Mouse (Mus musculus) cerebellum, adult 18-20 months (tissue): Measurements from ENCODE around the gene Tmprss9.

ENCODE experiments used
- DNase-seq, 2 experiments: peaks; one replicate each; pipeline ENCODE4 v3.0.0; 2021

The Tmprss9 gene

GRCm38 (mm10) chr10:80895100-80895499 lies 23.5 kb downstream of the Tmprss9 start:
- DNase-seq: no peak

GRCm38 (mm10) chr10:80895697-80896096 lies 24.0 kb downstream of the Tmprss9 start:
- DNase-seq: no peak

- DNase-seq: no peak
These were observed 25.2 kb downstream of the Tmprss9 start for GRCm38 (mm10) chr10:80896581-80897485.

GRCm38 (mm10) chr10:80897861-80898510 lies 26.3 kb downstream of the Tmprss9 start:
- no peak for DNase-seq

GRCm38 (mm10) chr10:80899074-80899473 lies 27.4 kb downstream of the Tmprss9 start:
- no peak for DNase-seq

- peak; percentile 38 to 40 for DNase-seq
These were observed 28.1 kb downstream of the Tmprss9 start for GRCm38 (mm10) chr10:80899591-80900317.

GRCm38 (mm10) chr10:80900318-80901247 lies 28.9 kb downstream of the Tmprss9 start, which contains the start of gene Timm13:
TSS of gene Timm13 (minus strand) at chr10:80900969.
- peak; percentile 97 to 100 for DNase-seq

GRCm38 (mm10) chr10:80901409-80902272 lies 30.0 kb downstream of the Tmprss9 start:
- peak in 1 of 2 experiments; percentile 42 for DNase-seq

GRCm38 (mm10) chr10:80902273-80902940 lies 30.8 kb downstream of the Tmprss9 start:
- DNase-seq: no peak

GRCm38 (mm10) chr10:80903282-80903681 lies 31.6 kb downstream of the Tmprss9 start:
- DNase-seq: no peak

- no peak for DNase-seq
These were observed 32.5 kb downstream of the Tmprss9 start for GRCm38 (mm10) chr10:80904004-80904693.

- no peak for DNase-seq
These were observed 33.1 kb downstream of the Tmprss9 start for GRCm38 (mm10) chr10:80904709-80905108.

GRCm38 (mm10) chr10:80909375-80910162 lies 37.9 kb downstream of the Tmprss9 start:
- no peak for DNase-seq

GRCm38 (mm10) chr10:80911354-80911753 lies 39.7 kb downstream of the Tmprss9 start:
- no peak for DNase-seq

- no peak for DNase-seq
These were observed 40.2 kb downstream of the Tmprss9 start for GRCm38 (mm10) chr10:80911891-80912290.

GRCm38 (mm10) chr10:80913364-80914011 lies 41.8 kb downstream of the Tmprss9 start:
- no peak for DNase-seq

GRCm38 (mm10) chr10:80914253-80914656 lies 42.6 kb downstream of the Tmprss9 start:
- DNase-seq: peak; percentile 79 to 86

- DNase-seq: no peak
These were observed 43.6 kb downstream of the Tmprss9 start for GRCm38 (mm10) chr10:80915260-80915659.
